Mouse (Mus musculus) layer of hippocampus, postnatal 25 days (tissue): ENCODE data around the gene Klf12. TPM values are rescaled to one million over a fixed set of nuclear protein-coding genes. Genes with fewer than 3 reads are reported as not detected.
"Not testable (repeated sequence)": the region's sequence is repeated elsewhere in the genome, so short reads cannot be mapped to it uniquely, and the experiment has no call there.

Experiments used
- DNase-seq, 2 experiments: peaks; one replicate each; pipeline ENCODE4 v3.0.0; 2022; ENCODE audit warnings: mixed read lengths in 2 of 2, low spot score in 1 of 2; ENCODE audit errors: extremely low spot score in 1 of 2
- total RNA-seq, 2 experiments: library from RNA; stranded (reverse); gene quantifications; 2 replicates each; pipeline ENCODE4 v1.2.3; 2021

The Klf12 gene
- total RNA-seq, 2 experiments from 2014 or later = 32.9 to 40.6 TPM

GRCm38 (mm10) chr14:99898861-99899260 lies 385.6 kb downstream of the Klf12 start:
- no peak for DNase-seq

GRCm38 (mm10) chr14:99894708-99895383 lies 389.6 kb downstream of the Klf12 start:
- peak; percentile 33 to 66 for DNase-seq

GRCm38 (mm10) chr14:99894062-99894461 lies 390.4 kb downstream of the Klf12 start:
- no peak for DNase-seq

- DNase-seq = no peak
Measured at GRCm38 (mm10) chr14:99886503-99886902, 398.0 kb downstream of the Klf12 start.

- DNase-seq = no peak
Measured at GRCm38 (mm10) chr14:99885562-99885961, 398.9 kb downstream of the Klf12 start.

GRCm38 (mm10) chr14:99885128-99885527 lies 399.4 kb downstream of the Klf12 start:
- no peak for DNase-seq

GRCm38 (mm10) chr14:99876791-99877578 lies 407.5 kb downstream of the Klf12 start:
- DNase-seq = no peak

GRCm38 (mm10) chr14:99873725-99874124 lies 410.8 kb downstream of the Klf12 start:
- DNase-seq = no peak

- DNase-seq = no peak
Measured at GRCm38 (mm10) chr14:99856158-99857011, 428.1 kb downstream of the Klf12 start.

- DNase-seq = not testable (repeated sequence)
Measured at GRCm38 (mm10) chr14:99854467-99854807, 430.0 kb downstream of the Klf12 start.

GRCm38 (mm10) chr14:99853769-99854466 lies 430.6 kb downstream of the Klf12 start:
- DNase-seq = not testable (repeated sequence)

- no peak for DNase-seq
Measured at GRCm38 (mm10) chr14:99850350-99850749, 434.1 kb downstream of the Klf12 start.

GRCm38 (mm10) chr14:99847502-99847901 lies 437.0 kb downstream of the Klf12 start:
- DNase-seq = no peak

- DNase-seq = no peak
Measured at GRCm38 (mm10) chr14:99826713-99827112, 457.8 kb downstream of the Klf12 start.
